Mouse (Mus musculus) lung, postnatal 0 days (tissue): ENCODE data around the gene Gm9936. TPM values are rescaled to one million over a fixed set of nuclear protein-coding genes. Genes with fewer than 3 reads are reported as not detected.
"Not testable (repeated sequence)": the region's sequence is repeated elsewhere in the genome, so short reads cannot be mapped to it uniquely, and the experiment has no call there.

Experiments
- ATAC-seq: fragments of 200-750 bp; cut with Nextera tagmentation; 2 replicates; pipeline ENCODE4 v1.8.0; 2017; ENCODE audit warnings: moderate library complexity
- DNase-seq: peaks from one replicate; pipeline ENCODE4 v3.0.0-alpha.2; 2016; ENCODE audit warnings: low spot score
- H3K27ac ChIP-seq: fragments of 300-500 bp; sonication (generic); 2 replicates; pipeline ENCODE4 v1.5.1; 2014; ENCODE audit warnings: antibody characterized with exemption, mild to moderate bottlenecking, low read length, mixed read lengths
- H3K27me3 ChIP-seq: fragments of 300-500 bp; sonication (generic); replicated peaks from 2 replicates; pipeline ENCODE4 v1.6.1; 2014; ENCODE audit warnings: low read length, mixed read lengths; ENCODE audit not compliant: insufficient read depth
- H3K36me3 ChIP-seq: fragments of 300-500 bp; sonication (generic); 2 replicates; pipeline ENCODE4 v1.6.1; 2014; ENCODE audit warnings: low read length, mixed read lengths; ENCODE audit not compliant: insufficient read depth
- H3K4me1 ChIP-seq: fragments of 300-500 bp; sonication (generic); 2 replicates; pipeline ENCODE4 v1.6.1; 2014; ENCODE audit warnings: antibody characterized with exemption, low read depth, low read length, mixed read lengths; ENCODE audit not compliant: insufficient read depth
- H3K4me2 ChIP-seq: fragments of 300-500 bp; sonication (generic); replicated peaks from 2 replicates; pipeline ENCODE4 v1.6.1; 2014; ENCODE audit warnings: low read depth, mild to moderate bottlenecking, low read length, moderate library complexity, mixed read lengths
- H3K4me3 ChIP-seq: fragments of 300-500 bp; sonication (generic); 2 replicates; pipeline ENCODE4 v1.5.1; 2014; ENCODE audit warnings: low read depth, low read length
- H3K9ac ChIP-seq: fragments of 300-500 bp; sonication (generic); replicated peaks from 2 replicates; pipeline ENCODE4 v1.6.1; 2014; ENCODE audit warnings: low read depth, mild to moderate bottlenecking
- H3K9me3 ChIP-seq: fragments of 300-500 bp; sonication (generic); 2 replicates; pipeline ENCODE4 v1.6.1; 2016; ENCODE audit warnings: low read length, mixed read lengths
- CTCF ChIP-seq: IDR thresholded peaks from 2 replicates; pipeline ENCODE4 v1.5.1; 2016; ENCODE audit warnings: antibody characterized with exemption, mild to moderate bottlenecking
- EP300 ChIP-seq: IDR thresholded peaks from 2 replicates; pipeline ENCODE4 v1.6.1; 2016; ENCODE audit warnings: antibody characterized with exemption, mild to moderate bottlenecking, control low read depth
- WGBS: fragments of 180-500 bp; shearing (Covaris S2); extraction: QIAGEN DNeasy Blood & Tissue Kit; methylation state at CpG from one replicate; pipeline ENCODE4 v1.1.7; 2014; 5-methylcytosine and 5-hydroxymethylcytosine counted together
- polyA plus RNA-seq: library from polyadenylated mRNA; unstranded; fragments of >200 nt; fragmentation: Nextera tagmentation; extraction: Ambion mirVana; gene quantifications from 2 replicates; pipeline ENCODE4 v1.2.1, GENCODE M21; 2015

The Gm9936 gene
- polyA plus RNA-seq, 1 experiment from 2014 or later: not detected

- ATAC-seq (no peak), DNase-seq (no peak)
- no peak overlapping the region for H3K4me2 ChIP-seq
- no peak overlapping the region for H3K27ac ChIP-seq
- H3K36me3 ChIP-seq: no peaks in the 10 kb centered on the region
- TF ChIP-seq EP300 (no peak), CTCF (no peak)
- no peak overlapping the region for H3K9ac ChIP-seq
- H3K4me1 ChIP-seq: no peaks in the 10 kb centered on the region
- H3K27me3 ChIP-seq: 0 out of 2 replicates have a peak, but pooled peaks cover 1% of the 10 kb centered on the region
- no peak overlapping the region for H3K4me3 ChIP-seq
- no peaks in the 10 kb centered on the region for H3K9me3 ChIP-seq
- WGBS: 82% methylated on average over 20 of the region's 20 CpGs
Observed at GRCm38 (mm10) chr5:114851565-114852236, 6.8 kb downstream of the Gm9936 start.

- not testable (repeated sequence) for H3K4me2 ChIP-seq, ATAC-seq, H3K27ac ChIP-seq, H3K4me1 ChIP-seq, H3K36me3 ChIP-seq, H3K9ac ChIP-seq, DNase-seq, H3K27me3 ChIP-seq, H3K9me3 ChIP-seq, H3K4me3 ChIP-seq
- 91% methylated on average over 2 of the region's 2 CpGs for WGBS
Observed at GRCm38 (mm10) chr5:114844371-114844770, 14.1 kb downstream of the Gm9936 start.

- no peaks in the 10 kb centered on the region for H3K9me3 ChIP-seq
- H3K36me3 ChIP-seq: no peaks in the 10 kb centered on the region
- no peak overlapping the region for H3K4me2 ChIP-seq
- no peaks in the 10 kb centered on the region for H3K27me3 ChIP-seq
- H3K27ac ChIP-seq: no peak overlapping the region
- WGBS: 66% methylated on average over 5 of the region's 5 CpGs
- no peak for ATAC-seq
- no peak for DNase-seq
- H3K4me1 ChIP-seq: no peaks in the 10 kb centered on the region
- no peak overlapping the region for H3K9ac ChIP-seq
- TF ChIP-seq EP300 (no peak), CTCF (no peak; the same call in 1 of the 2 replicates)
- H3K4me3 ChIP-seq: no peak overlapping the region
Observed at GRCm38 (mm10) chr5:114842674-114843073, 15.8 kb downstream of the Gm9936 start.

- not testable (repeated sequence) for H3K36me3 ChIP-seq, H3K4me2 ChIP-seq, H3K9ac ChIP-seq, H3K4me3 ChIP-seq, H3K27me3 ChIP-seq, DNase-seq, H3K4me1 ChIP-seq, ATAC-seq, H3K27ac ChIP-seq, H3K9me3 ChIP-seq
- 21% methylated on average over 3 of the region's 3 CpGs for WGBS
Observed at GRCm38 (mm10) chr5:114842155-114842554, 16.3 kb downstream of the Gm9936 start.

GRCm38 (mm10) chr5:114840481-114840880 is 18.0 kb downstream of the Gm9936 start:
- H3K4me1 ChIP-seq, H3K27me3 ChIP-seq, H3K4me3 ChIP-seq, H3K36me3 ChIP-seq, H3K9ac ChIP-seq, H3K27ac ChIP-seq, H3K4me2 ChIP-seq, H3K9me3 ChIP-seq: not testable (repeated sequence)
- WGBS: 39% methylated on average over 5 of the region's 5 CpGs
- DNase-seq: peak; percentile 59
- ATAC-seq: peak; percentile 49

GRCm38 (mm10) chr5:114836886-114837285 is 21.6 kb downstream of the Gm9936 start:
- DNase-seq (peak; percentile 12), ATAC-seq (no peak)
- Histone ChIP-seq H3K4me3 (no peak overlapping the region), H3K9ac (no peak overlapping the region), H3K9me3 (no peaks in the 10 kb centered on the region), H3K27ac (no peak overlapping the region), H3K4me2 (no peak overlapping the region), H3K27me3 (no peaks in the 10 kb centered on the region), H3K4me1 (no peaks in the 10 kb centered on the region), H3K36me3 (no peaks in the 10 kb centered on the region)
- 28% methylated on average over 12 of the region's 12 CpGs for WGBS
- TF ChIP-seq EP300: no peak
- no peak for TF ChIP-seq CTCF

GRCm38 (mm10) chr5:114829740-114830139 is 28.7 kb downstream of the Gm9936 start:
- 58% methylated on average over 3 of the region's 3 CpGs for WGBS
- H3K4me2 ChIP-seq: no peak overlapping the region
- H3K9me3 ChIP-seq: no peaks in the 10 kb centered on the region
- DNase-seq (no peak), ATAC-seq (no peak)
- H3K27ac ChIP-seq: no peak overlapping the region
- no peaks in the 10 kb centered on the region for H3K36me3 ChIP-seq
- no peak overlapping the region for H3K9ac ChIP-seq
- no peak overlapping the region for H3K4me3 ChIP-seq
- H3K27me3 ChIP-seq: no peaks in the 10 kb centered on the region
- H3K4me1 ChIP-seq: peaks cover 7% of the 10 kb centered on the region; the same call in 1 of the 2 replicates
- TF ChIP-seq CTCF: no peak
- TF ChIP-seq EP300: no peak
